Mouse (Mus musculus): Measurements from ENCODE around the gene Fam178b. TPM values are rescaled to one million over a fixed set of nuclear protein-coding genes. Genes with fewer than 3 reads are reported as not detected.

The Fam178b gene
- total and polyA plus RNA-seq, 2 experiments from 2014 or later, result 0.32 TPM; not detected in 1

DNA sequence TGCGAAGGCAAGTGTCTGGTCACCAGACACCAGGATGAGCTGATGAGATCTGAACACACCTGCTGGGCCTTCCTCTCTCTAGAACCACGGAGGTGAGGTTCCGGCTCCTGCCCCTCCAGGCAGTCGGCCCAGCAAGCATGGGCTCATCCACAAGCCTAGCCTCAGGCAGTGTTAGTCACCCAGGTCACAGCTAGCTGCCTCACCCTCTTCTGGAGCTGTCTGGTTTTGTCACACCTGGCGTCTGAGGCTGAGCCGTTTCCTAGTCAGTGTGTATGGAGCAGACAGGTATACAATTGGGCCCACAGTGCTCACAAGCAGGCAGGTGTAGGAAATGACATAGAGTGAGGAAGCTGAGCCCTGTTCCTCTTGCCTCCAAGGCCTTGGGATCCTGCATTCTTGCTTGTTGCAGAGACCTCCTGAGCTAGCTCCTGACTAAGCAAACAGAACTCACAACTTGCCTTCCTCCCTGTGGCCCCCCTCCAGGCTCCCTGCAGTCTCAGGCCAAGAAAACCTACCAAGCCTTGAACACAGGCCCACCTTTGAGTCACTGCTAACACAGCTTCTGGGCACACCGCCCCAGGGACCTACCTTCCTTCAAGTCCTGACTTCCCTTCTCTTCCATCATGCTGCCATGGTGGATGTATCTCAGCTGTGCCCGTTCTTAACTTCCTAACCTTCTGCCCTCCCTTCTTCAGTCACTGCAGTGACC lies 99.4 kb downstream of the Fam178b start:
- Histone ChIP-seq H3K4me1 (ENCODE audit: insufficient read depth, low read length) (peaks cover 6% of the 10 kb centered on the region), H3K4me2 (ENCODE audit: low read depth, low read length, poor library complexity, severe bottlenecking) (no peak overlapping the region), H3K9me3 (ENCODE audit: low read length) (no peaks in the 10 kb centered on the region), H3K36me3 (ENCODE audit: insufficient read depth, low read length) (no peaks in the 10 kb centered on the region), H3K27ac (ENCODE audit: low read depth, low read length) (no peak overlapping the region), H3K9ac (replicated peaks; ENCODE audit: low read length, poor library complexity, severe bottlenecking) (no peak overlapping the region), H3K4me3 (ENCODE audit: low read depth, low read length) (no peak overlapping the region), H3K27me3 (ENCODE audit: insufficient read depth, low read length) (no peaks in the 10 kb centered on the region)
- DNase-seq (ENCODE audit: low spot score) (no peak), ATAC-seq (ENCODE audit: low FRiP score) (no peak)
- TF ChIP-seq CTCF (IDR thresholded peaks at IDR 0.05), result no peak
- WGBS, result 93% methylated on average over 8 of the region's 8 CpGs

DNA sequence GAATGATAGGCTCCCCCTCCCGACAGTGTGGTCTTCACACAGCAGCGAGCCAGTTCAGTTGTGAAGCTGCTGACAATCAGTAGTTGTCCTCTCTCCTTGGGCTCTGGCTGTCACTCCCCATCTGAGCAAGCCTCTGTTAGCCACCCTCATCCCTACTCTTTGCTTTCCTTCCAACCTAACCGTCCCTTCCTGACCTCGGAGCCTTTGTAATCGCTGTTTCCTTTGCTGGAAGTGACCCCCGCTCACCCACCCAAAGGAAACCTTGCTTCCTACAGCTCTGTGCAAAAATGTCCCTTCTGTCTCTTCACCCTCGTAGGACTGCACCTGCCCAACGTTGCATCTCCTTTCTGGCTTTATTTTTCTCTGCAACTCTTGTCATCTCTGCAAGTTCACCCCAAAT lies 100.8 kb downstream of the Fam178b start:
- DNase-seq (ENCODE audit: low spot score) (no peak), ATAC-seq (ENCODE audit: low FRiP score) (no peak)
- Histone ChIP-seq H3K27ac (ENCODE audit: low read depth, low read length) (no peak overlapping the region), H3K4me2 (ENCODE audit: low read depth, low read length, poor library complexity, severe bottlenecking) (no peak overlapping the region), H3K4me1 (ENCODE audit: insufficient read depth, low read length) (peaks cover 6% of the 10 kb centered on the region), H3K4me3 (ENCODE audit: low read depth, low read length) (no peak overlapping the region), H3K9ac (replicated peaks; ENCODE audit: low read length, poor library complexity, severe bottlenecking) (no peak overlapping the region), H3K36me3 (ENCODE audit: insufficient read depth, low read length) (no peaks in the 10 kb centered on the region), H3K9me3 (ENCODE audit: low read length) (no peaks in the 10 kb centered on the region), H3K27me3 (ENCODE audit: insufficient read depth, low read length) (no peaks in the 10 kb centered on the region)
- WGBS, result 75% methylated on average over 8 of the region's 8 CpGs
- no peak for TF ChIP-seq CTCF (IDR thresholded peaks at IDR 0.05)

DNA sequence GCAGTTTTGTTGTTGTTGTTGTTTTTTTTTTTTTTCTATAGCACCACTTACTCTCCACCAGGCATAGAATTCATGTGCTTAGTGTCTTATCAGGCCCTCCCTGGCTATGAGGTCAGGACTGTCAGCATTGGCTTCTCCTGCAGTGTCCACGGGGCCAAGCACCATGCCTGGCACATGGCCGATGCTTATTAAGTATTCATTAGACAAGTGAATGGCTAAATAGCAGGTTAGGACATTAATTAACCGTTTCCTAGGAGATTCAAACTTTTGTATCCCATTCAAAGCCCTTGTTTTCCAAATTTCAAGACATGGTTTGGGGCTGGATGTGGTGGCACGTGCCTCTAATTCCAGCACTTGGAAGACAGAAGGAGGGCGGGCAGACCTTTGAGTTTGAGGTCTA lies 101.7 kb downstream of the Fam178b start:
- 49% methylated on average over 5 of the region's 5 CpGs for WGBS
- H3K27ac ChIP-seq (ENCODE audit: low read depth, low read length), result peak overlapping the region; percentile 80; the same call in 1 of the 2 replicates
- no peaks in the 10 kb centered on the region for H3K9me3 ChIP-seq (ENCODE audit: low read length)
- no peaks in the 10 kb centered on the region for H3K36me3 ChIP-seq (ENCODE audit: insufficient read depth, low read length)
- H3K4me2 ChIP-seq (ENCODE audit: low read depth, low read length, poor library complexity, severe bottlenecking), result no peak overlapping the region
- H3K4me1 ChIP-seq (ENCODE audit: insufficient read depth, low read length), result peaks cover 6% of the 10 kb centered on the region
- H3K9ac ChIP-seq (replicated peaks; ENCODE audit: low read length, poor library complexity, severe bottlenecking), result 0 out of 2 replicates have a peak overlapping the region, but pooled peaks have one; percentile 34
- ATAC-seq (ENCODE audit: low FRiP score) (no peak), DNase-seq (ENCODE audit: low spot score) (no peak)
- TF ChIP-seq CTCF (IDR thresholded peaks at IDR 0.05), result no peak
- no peaks in the 10 kb centered on the region for H3K27me3 ChIP-seq (ENCODE audit: insufficient read depth, low read length)
- no peak overlapping the region for H3K4me3 ChIP-seq (ENCODE audit: low read depth, low read length)

DNA sequence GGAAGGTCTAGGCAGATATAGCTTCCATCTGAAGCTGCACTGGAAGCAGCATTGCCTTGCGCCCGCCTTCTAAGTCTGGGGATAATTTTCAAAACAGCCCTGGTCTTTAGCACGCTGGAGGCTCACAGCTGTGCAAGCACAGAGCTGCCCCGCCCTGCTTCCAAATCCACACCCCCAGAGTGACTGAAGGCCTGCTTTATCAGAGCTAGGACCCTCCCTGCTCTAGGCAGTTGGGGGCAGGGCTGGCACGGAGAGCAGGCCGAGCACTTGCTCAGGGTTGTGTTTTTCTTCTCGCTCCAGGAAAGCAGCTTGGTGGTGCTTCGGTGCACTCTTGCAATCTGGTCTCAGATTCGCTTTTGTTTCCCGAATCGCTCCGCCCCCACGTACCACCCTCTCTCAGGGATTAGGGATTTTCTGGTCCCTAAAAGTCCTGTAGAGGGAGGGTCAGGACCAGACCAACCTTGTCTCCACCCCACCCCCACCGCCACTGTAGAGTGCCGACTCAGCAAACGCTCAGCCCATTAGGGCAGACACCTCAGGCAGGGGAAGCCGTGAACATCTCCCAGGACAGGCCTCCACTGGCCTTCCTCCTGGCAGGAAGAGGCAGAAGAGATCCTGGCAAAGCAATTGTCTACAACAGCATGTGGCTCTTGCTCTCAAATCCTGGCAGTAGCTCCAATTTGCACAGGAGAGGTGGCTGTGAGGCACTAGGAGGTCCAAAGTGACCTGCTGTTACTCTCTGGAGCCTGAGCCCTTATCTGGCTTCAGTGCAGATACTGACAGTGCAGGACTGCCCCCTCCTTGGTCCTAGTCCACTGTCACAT lies 102.4 kb downstream of the Fam178b start:
- H3K4me3 ChIP-seq (ENCODE audit: low read depth, low read length), result no peak overlapping the region
- peak overlapping the region; percentile 24; the same call in 1 of the 2 replicates for H3K4me2 ChIP-seq (ENCODE audit: low read depth, low read length, poor library complexity, severe bottlenecking)
- no peak for TF ChIP-seq CTCF (IDR thresholded peaks at IDR 0.05)
- peak; percentile 84 for ATAC-seq (ENCODE audit: low FRiP score)
- H3K27ac ChIP-seq (ENCODE audit: low read depth, low read length), result peak overlapping the region; percentile 80
- H3K27me3 ChIP-seq (ENCODE audit: insufficient read depth, low read length), result no peaks in the 10 kb centered on the region
- H3K36me3 ChIP-seq (ENCODE audit: insufficient read depth, low read length), result no peaks in the 10 kb centered on the region
- peak overlapping the region; percentile 34 for H3K9ac ChIP-seq (replicated peaks; ENCODE audit: low read length, poor library complexity, severe bottlenecking)
- 6% methylated on average over 17 of the region's 17 CpGs for whole genome bisulfite sequencing
- H3K9me3 ChIP-seq (ENCODE audit: low read length), result no peaks in the 10 kb centered on the region
- peaks cover 6% of the 10 kb centered on the region for H3K4me1 ChIP-seq (ENCODE audit: insufficient read depth, low read length)
- peak; percentile 70 for DNase-seq (ENCODE audit: low spot score)

DNA sequence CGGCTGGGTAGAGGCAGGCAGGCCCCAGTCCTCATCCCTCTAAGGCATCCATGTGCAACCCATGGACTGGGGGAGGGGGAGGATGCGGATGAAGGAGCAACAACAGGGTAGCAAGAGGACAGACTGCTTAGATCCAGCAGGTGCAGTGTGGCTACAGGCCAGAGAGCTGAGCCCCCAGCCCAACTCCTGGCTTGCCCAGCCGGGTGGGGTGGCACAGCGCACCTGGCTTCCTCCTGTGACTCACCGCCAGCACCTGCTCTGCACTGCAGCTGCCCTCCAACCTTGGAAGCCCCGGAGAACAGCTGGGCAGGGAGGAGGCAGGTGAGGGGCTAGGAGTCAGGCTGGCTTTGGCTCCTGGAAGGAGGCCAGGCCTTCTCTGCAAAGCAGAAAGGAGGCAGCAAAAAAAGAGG lies 103.0 kb downstream of the Fam178b start:
- H3K36me3 ChIP-seq (ENCODE audit: insufficient read depth, low read length), result no peaks in the 10 kb centered on the region
- H3K9me3 ChIP-seq (ENCODE audit: low read length), result no peaks in the 10 kb centered on the region
- no peak for TF ChIP-seq CTCF (IDR thresholded peaks at IDR 0.05)
- H3K9ac ChIP-seq (replicated peaks; ENCODE audit: low read length, poor library complexity, severe bottlenecking), result peak overlapping the region; percentile 34
- 20% methylated on average over 6 of the region's 6 CpGs for WGBS
- peaks cover 6% of the 10 kb centered on the region for H3K4me1 ChIP-seq (ENCODE audit: insufficient read depth, low read length)
- no peak for DNase-seq (ENCODE audit: low spot score)
- no peaks in the 10 kb centered on the region for H3K27me3 ChIP-seq (ENCODE audit: insufficient read depth, low read length)
- peak overlapping the region; percentile 80 for H3K27ac ChIP-seq (ENCODE audit: low read depth, low read length)
- peak; percentile 50 for ATAC-seq (ENCODE audit: low FRiP score)
- no peak overlapping the region for H3K4me2 ChIP-seq (ENCODE audit: low read depth, low read length, poor library complexity, severe bottlenecking)
- H3K4me3 ChIP-seq (ENCODE audit: low read depth, low read length), result no peak overlapping the region

Data from midbrain, postnatal 0 days (tissue).